Mouse (Mus musculus): ENCODE measurements around the gene Kcnk12.

Gene Kcnk12

GRCm38 (mm10) chr17:87784911-87785310 is 12.9 kb downstream of the Kcnk12 start:
- DNase-seq: no peak

GRCm38 (mm10) chr17:87784141-87784831 is 13.5 kb downstream of the Kcnk12 start:
- no peak for DNase-seq

GRCm38 (mm10) chr17:87781244-87781643 is 16.6 kb downstream of the Kcnk12 start:
- no peak for DNase-seq

- DNase-seq: no peak
Measured at GRCm38 (mm10) chr17:87780164-87780563, 17.6 kb downstream of the Kcnk12 start.

GRCm38 (mm10) chr17:87774982-87775381 is 22.8 kb downstream of the Kcnk12 start:
- no peak for DNase-seq

- DNase-seq: no peak
Measured at GRCm38 (mm10) chr17:87773175-87773574, 24.6 kb downstream of the Kcnk12 start.

- no peak for DNase-seq
Measured at GRCm38 (mm10) chr17:87770766-87771165, 27.0 kb downstream of the Kcnk12 start.

GRCm38 (mm10) chr17:87766888-87767287 is 30.9 kb downstream of the Kcnk12 start:
- DNase-seq: no peak

GRCm38 (mm10) chr17:87765031-87765430 is 32.8 kb downstream of the Kcnk12 start:
- no peak for DNase-seq

GRCm38 (mm10) chr17:87763146-87763545 is 34.6 kb downstream of the Kcnk12 start:
- no peak for DNase-seq

- DNase-seq: no peak
Measured at GRCm38 (mm10) chr17:87760315-87760714, 37.5 kb downstream of the Kcnk12 start.

GRCm38 (mm10) chr17:87745926-87746888 is 51.6 kb downstream of the Kcnk12 start:
- no peak for DNase-seq

GRCm38 (mm10) chr17:87744985-87745925 is 52.5 kb downstream of the Kcnk12 start:
- DNase-seq: no peak

GRCm38 (mm10) chr17:87739835-87740234 is 58.0 kb downstream of the Kcnk12 start:
- no peak for DNase-seq

GRCm38 (mm10) chr17:87737144-87737543 is 60.6 kb downstream of the Kcnk12 start:
- no peak for DNase-seq

- no peak for DNase-seq
Measured at GRCm38 (mm10) chr17:87734471-87734870, 63.3 kb downstream of the Kcnk12 start.

GRCm38 (mm10) chr17:87731962-87732361 is 65.8 kb downstream of the Kcnk12 start:
- DNase-seq: no peak

GRCm38 (mm10) chr17:87726489-87727356 is 71.1 kb downstream of the Kcnk12 start:
- no peak for DNase-seq

GRCm38 (mm10) chr17:87724727-87725126 is 73.1 kb downstream of the Kcnk12 start:
- no peak for DNase-seq

GRCm38 (mm10) chr17:87700101-87700500 is 97.7 kb downstream of the Kcnk12 start:
- DNase-seq: no peak

GRCm38 (mm10) chr17:87698996-87699765 is 98.6 kb downstream of the Kcnk12 start:
- no peak for DNase-seq

All from kidney, adult 11 months (tissue).